Mouse (Mus musculus) heart, postnatal 14 days (tissue): Measurements from ENCODE around the gene Arih1. TPM values are rescaled to one million over a fixed set of nuclear protein-coding genes. Genes with fewer than 3 reads are reported as not detected.

Source experiments
- DNase-seq, 2 experiments: peaks; one replicate each; pipeline ENCODE4 v3.0.0; 2021 to 2022
- intact Hi-C: fragments of 180-260 bp; cut with DNase I; formaldehyde crosslinking; loops from one replicate; pipeline ENCODE4 v1.15.1; 2025
- total RNA-seq, 2 experiments: library from RNA; stranded (reverse); gene quantifications; 2 replicates each; pipeline ENCODE4 v1.2.3; 2021

The Arih1 gene
- total RNA-seq, 2 experiments from 2014 or later = 84.7 to 91.1 TPM

DNA sequence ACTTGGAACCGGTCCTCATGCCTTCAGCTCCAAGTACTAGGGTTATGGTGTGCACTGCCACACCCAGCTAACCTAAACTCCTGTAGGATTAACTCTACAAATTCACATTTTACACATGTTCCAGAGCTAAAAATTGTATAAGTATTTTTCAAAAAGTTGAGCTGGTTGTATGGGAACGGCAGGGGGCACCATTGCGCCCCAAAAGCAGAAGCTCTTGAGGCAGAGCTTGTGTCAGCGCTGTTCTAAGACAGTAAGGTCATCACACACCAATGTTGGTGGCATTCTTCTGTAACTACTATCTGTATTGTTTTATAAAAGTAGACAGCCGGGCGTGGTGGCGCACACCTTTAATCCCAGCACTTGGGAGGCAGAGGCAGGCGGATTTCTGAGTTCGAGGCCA, 146.4 kb downstream of the Arih1 start:
- peak; percentile 19 to 26 for DNase-seq
- intact Hi-C loops = no loop called here

GRCm38 (mm10) chr9:59339107-59339506, 147.3 kb downstream of the Arih1 start:
- no peak for DNase-seq
- intact Hi-C loops = loop anchor here (5.0 kb wide), 1 partner anchor 228 kb away; no protein-coding TSS in a partner anchor

- intact Hi-C loops = loop anchor here (5.0 kb wide), 1 partner anchor 229 kb away; no protein-coding TSS in a partner anchor
- no peak for DNase-seq
These were observed 148.0 kb downstream of the Arih1 start for GRCm38 (mm10) chr9:59338411-59338810.

Other genes with a start within 250 kb of the Arih1 start
- 1 to 10 TPM; 9.5 to 9.8 TPM for gene Adpgk, start 195.1 kb downstream of the Arih1 start, total RNA-seq
- 1 to 10 TPM; 2.7 to 3.4 TPM for gene Bbs4, start 133.1 kb downstream of the Arih1 start, total RNA-seq
- gene Hexa, start 52.9 kb upstream of the Arih1 start, total RNA-seq = 10 to 100 TPM; 33.2 to 33.9 TPM
- gene Tmem202, start 53.2 kb upstream of the Arih1 start, total RNA-seq = under 1 TPM; 0.56 to 0.67 TPM
- under 1 TPM in 1 of 2 experiments, not detected in 1; 0.10 TPM for gene Celf6, start 91.3 kb upstream of the Arih1 start, total RNA-seq
- 10 to 100 TPM; 18.5 to 22.2 TPM for gene Parp6, start 130.7 kb upstream of the Arih1 start, total RNA-seq
- 1,000 to 10,000 TPM; 1,287 to 1,327 TPM for gene Pkm, start 169.8 kb upstream of the Arih1 start, total RNA-seq
- under 1 TPM; 0.05 to 0.19 TPM for gene Gramd2, start 193.5 kb upstream of the Arih1 start, total RNA-seq